Mouse (Mus musculus) heart, postnatal 10 days (tissue): ENCODE data around the gene Trmt1. TPM values are rescaled to one million over a fixed set of nuclear protein-coding genes. Genes with fewer than 3 reads are reported as not detected.
A peak's percentile ranks its signal among the peaks of the same experiment; 100 is the strongest.

Experiments
- DNase-seq, 2 experiments: peaks; one replicate each; pipeline ENCODE4 v3.0.0; 2021
- intact Hi-C: fragments of 180-260 bp; cut with DNase I; formaldehyde crosslinking; loops from one replicate; pipeline ENCODE4 v1.15.1; 2025
- total RNA-seq, 2 experiments: library from RNA; stranded (reverse); gene quantifications; 2 replicates each; pipeline ENCODE4 v1.2.3; 2021

Trmt1 gene
- total RNA-seq, 2 experiments from 2014 or later: 40.3 to 40.6 TPM

GRCm38 (mm10) chr8:84705960-84706359, 19.9 kb downstream of the Trmt1 start:
- intact Hi-C loops: no loop called here
- no peak for DNase-seq

GRCm38 (mm10) chr8:84706610-84707266, 20.6 kb downstream of the Trmt1 start:
- intact Hi-C loops: no loop called here
- DNase-seq: peak; percentile 50 to 55

DNA sequence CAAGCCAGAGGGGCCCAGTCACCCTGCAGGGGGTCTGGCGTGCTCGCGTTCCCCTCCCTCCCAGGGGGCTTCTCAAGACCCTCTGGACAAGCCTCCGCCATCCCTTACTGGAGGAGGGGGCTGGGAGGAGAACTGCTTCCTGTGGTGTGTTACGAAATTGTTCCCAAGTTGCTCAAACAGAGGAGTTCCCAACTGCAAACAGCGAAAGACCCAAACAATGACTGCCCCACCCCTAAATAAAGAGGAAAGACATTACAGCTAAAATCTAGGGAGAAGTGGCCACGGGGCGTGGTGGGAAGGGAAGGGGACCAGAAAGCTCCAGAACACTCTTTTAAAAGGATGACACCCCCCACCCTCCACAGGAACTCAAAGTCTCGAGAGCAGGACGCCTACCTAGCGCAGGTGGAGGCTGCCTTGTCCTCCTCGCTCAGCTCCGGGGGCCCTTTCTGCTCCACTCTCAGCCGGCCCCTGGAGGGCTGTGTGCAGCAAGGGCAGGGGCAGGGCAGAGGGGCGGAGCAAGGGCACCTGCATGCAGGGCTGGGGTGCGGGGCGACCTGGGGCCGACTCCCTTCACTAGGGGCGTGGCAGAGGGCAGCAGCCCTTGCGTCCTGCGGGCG, 21.3 kb downstream of the Trmt1 start:
- intact Hi-C loops: no loop called here
- peak; percentile 50 to 51 for DNase-seq

DNA sequence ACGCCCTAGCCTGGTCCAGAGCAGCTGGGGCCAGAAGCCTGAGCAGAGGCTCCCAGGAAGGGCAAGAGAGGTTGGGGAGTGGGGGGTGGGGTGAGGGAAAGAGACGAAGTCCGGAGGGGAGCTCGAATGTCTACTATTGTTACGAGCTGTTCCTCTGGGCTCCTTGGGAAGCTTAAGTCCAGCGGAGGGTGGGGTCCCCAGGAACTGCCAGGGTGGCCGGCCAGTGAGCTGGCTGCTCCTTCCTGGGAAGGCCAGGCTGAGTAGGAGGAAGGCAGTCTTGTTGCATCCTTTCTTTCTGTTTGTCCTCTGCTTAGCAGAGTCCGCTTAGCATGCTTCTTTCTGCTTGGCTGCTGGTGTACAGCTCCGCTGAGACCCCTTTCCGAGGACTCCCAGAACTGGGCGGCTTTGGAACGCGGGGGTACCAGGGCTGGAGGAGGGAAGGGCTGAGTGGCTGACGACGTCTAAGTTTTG, 22.0 kb downstream of the Trmt1 start:
- intact Hi-C loops: no loop called here
- DNase-seq: peak; percentile 51 to 53

DNA sequence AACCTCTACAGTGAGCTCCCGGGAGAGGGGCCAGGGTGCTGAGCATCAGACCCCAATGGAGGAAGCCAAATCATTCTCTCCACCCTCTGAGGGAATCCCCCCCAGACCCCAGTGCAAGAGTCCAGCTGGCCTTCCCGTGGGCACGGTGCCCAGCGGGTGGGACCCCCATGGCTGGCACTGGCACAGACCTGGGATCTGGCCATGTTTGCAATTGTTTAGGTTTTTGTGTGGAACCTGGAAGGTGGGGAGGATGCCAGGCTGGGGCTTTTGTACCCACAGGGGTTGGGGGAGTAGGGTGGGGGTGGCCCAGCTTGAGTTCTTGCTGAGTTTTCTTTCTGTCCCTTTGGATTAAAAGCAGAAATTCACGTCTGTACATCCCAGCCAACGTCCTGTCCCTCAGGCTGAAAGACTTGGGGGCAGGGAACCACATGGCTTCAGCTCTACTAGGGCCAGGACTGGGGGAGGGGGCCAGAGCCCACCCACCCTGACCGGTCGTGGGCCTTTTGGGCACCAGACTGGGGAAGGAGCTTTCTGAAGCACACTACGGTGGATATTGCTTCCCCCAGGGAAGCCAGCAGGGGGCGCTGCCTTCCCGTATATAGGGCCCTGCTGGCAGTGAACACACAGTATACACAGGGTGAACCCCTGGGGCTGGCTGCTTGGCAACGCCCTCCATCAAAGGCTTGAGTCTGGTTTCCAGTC, 22.8 kb downstream of the Trmt1 start:
- peak; percentile 90 to 91 for DNase-seq
- intact Hi-C loops: loop anchor here (1.0 kb wide), 3 partner anchors 28 to 106 kb away; no protein-coding TSS in a partner anchor

DNA sequence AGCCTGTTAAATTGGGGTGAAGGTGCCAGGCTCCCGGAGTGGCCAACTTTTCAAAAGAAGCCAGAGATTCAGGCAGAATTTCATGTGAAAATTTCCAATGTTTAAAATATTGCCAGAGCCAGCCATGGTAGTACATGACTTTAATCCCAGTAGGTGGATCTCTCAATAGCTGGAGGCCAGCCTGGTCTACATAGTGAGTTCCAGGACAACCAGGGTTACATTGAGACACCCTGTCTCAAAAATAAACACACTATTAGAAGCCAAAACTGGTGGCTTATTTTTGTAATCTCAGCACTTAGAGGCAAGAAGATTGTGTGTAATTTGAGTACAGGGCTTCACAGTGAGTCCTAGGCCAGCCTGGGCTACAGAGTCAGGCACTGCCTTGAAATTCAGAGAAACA, 23.8 kb downstream of the Trmt1 start:
- intact Hi-C loops: loop anchor here (1.0 kb wide), 3 partner anchors 27 to 105 kb away; no protein-coding TSS in a partner anchor
- no peak for DNase-seq

GRCm38 (mm10) chr8:84711312-84711711, 25.2 kb downstream of the Trmt1 start:
- intact Hi-C loops: no loop called here
- peak in 1 of 2 experiments; percentile 11 for DNase-seq

DNA sequence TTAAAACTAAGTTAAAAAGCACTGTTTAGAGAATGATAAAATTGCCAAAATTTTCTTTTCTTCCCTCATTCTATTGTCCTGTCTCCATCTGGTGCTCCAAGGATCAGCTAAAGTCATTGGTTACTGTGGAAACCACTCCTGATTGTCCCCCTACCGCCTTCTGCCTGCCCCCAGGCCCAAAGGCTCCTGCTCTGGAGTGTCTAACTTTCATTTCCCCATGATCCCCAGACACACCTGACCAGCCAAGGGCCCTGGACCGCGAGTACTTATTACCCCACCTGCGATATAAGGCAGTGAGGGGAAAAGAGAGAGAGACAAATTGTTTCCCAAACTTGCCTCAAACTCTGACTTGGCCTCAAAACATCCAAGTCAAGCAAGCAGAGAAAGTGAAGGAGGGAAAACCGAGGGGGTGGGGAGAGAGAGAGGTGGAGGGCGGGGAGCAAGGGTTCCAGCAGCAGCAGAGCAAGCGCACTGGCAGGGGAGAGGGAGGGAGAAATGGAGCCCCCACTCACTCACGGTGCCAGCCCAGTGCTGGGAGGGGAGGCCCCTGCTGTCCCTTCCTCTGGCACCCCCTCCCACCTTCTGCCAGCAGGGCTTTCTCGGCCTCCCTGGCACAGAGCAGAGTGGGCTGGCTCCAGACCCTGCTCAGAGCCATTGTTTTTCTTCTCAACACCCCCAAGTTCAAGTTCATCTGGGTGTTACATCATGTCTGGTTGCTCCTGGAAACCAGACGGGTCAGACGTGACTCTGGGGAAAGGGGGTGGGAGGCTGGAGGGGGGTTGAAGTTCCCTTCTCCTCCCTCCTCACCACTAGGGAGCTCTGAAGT, 26.0 kb downstream of the Trmt1 start:
- intact Hi-C loops: no loop called here
- peak; percentile 77 to 80 for DNase-seq

DNA sequence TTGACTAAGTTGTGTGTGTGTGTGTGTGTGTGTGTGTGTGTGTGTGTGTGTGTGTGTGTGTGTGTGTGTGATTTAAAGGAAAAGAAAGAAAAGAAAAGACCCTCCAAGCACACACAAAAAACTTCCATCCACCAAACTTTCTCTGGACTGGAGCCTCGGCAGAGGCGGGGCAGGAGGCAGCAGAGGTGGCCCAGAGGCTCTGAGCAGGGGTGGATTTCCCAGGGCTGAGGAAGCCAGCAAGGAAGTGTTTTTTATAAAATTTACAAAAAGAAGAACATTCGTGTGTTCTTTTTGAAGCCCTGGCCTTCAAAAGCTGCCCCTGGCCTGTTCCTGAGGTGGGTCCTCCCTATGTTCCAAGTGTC, 26.6 kb downstream of the Trmt1 start:
- peak; percentile 66 to 68 for DNase-seq
- intact Hi-C loops: no loop called here

DNA sequence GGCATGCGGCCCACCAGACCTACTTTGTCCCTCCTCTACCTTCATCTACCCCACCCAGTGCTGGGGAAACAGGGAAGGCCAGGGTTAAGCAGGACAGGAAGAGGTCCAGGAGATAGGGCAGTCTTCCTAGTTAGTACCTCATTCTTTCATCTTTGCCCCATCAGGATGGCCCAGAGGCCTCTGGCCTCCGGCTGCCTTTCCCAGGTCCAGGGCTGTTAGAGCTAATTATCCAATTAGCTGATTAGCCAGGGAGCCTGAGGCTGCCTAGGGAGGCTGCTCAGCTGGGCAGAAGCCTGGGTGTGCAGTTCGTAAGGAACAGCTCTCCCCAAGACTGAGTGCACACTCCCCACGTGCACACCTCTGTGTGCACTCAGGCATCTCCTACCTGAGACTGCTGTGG, 27.3 kb downstream of the Trmt1 start:
- DNase-seq: no peak
- intact Hi-C loops: no loop called here

DNA sequence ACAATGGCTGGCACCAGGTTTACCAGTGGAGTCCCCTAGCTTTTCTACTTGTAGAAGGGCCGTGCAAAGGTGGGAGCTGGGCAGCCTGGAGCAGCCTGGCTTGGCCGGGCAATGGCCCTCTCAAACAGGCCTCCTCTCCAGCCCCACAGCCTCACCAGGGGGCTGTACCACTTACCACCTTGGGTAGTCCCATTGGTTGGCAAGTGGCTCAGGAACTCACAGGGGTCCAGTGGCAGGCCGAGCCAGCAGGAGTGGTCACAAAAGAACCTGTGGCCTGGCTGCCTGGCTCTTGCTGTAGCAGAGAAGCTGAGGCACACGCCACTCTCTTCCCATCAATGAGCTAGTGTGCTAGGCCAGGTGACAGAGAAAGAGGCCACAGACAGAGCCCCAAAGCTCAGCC, 28.1 kb downstream of the Trmt1 start:
- intact Hi-C loops: no loop called here

GRCm38 (mm10) chr8:84715893-84716468, 29.9 kb downstream of the Trmt1 start:
- intact Hi-C loops: no loop called here

More for the DNA sequence above, 28.1 kb downstream of the Trmt1 start:
- DNase-seq: no peak

DNA sequence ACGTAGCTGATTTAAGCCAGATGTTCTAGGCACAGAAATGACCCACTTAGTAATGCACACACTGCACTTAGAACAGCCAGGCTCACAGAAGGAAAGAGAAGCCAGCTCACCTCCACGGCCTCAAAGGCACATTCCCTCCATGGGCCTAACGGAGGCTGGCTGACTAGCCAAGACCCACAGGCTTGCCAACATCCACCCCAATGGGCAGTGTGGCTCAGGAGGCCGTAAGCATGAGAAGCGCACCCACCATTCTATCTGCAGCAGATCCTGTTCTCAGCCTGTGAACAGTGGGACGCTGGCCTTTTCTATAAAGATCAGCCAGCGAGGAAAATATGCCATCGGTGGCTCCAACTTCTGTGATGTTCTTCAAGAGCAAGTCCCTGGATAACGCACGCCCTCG, 30.7 kb downstream of the Trmt1 start:
- DNase-seq: no peak
- intact Hi-C loops: no loop called here

More at GRCm38 (mm10) chr8:84715893-84716468, 29.9 kb downstream of the Trmt1 start:
- DNase-seq: no peak

GRCm38 (mm10) chr8:84718476-84718875, 32.4 kb downstream of the Trmt1 start:
- DNase-seq: no peak
- intact Hi-C loops: no loop called here

GRCm38 (mm10) chr8:84718959-84719690, 33.0 kb downstream of the Trmt1 start:
- intact Hi-C loops: no loop called here
- no peak for DNase-seq

- intact Hi-C loops: no loop called here
- no peak for DNase-seq
Observed at GRCm38 (mm10) chr8:84722530-84722849, 36.4 kb downstream of the Trmt1 start.

DNA sequence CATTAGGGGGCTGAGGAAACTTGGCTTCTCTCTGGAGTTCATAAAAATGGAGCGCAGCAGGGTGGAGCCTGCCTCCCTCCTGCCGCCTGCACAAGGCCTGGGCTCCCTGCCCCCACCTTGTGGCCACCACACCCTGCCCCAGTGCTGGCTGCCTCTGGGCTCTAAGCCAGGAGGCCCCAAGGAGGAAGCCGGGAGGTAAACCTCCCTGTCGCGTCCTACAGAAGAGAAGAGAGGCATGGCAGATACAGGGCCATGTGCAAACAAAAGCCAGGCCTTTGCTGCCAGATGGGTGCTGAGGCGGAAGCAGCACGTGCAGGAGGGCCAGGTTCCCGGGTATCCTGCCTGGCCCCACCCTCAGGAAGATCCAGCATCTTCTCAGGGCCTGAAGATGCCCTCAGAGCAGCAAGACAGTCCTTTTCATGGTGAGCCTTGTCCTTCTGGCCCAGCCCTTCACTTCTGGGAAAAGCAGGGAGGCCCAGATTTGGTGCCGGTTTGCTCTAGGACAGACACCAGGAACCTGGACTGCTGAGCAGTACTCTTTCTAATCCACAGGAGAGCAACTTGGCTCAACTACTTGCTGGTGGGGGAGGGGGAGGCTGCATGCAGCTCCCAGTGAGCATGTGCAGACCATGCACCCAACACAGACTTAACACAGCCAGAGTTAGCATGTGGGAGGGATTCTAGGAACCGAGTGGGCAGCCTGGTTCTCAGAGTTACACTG, 36.9 kb downstream of the Trmt1 start, which contains the start of gene G430095P16Rik:
Gene G430095P16Rik (plus strand): TSS at position 158 of the 721 bp plus-strand sequence.
- DNase-seq: peak; percentile 82 to 88
- intact Hi-C loops: no loop called here

DNA sequence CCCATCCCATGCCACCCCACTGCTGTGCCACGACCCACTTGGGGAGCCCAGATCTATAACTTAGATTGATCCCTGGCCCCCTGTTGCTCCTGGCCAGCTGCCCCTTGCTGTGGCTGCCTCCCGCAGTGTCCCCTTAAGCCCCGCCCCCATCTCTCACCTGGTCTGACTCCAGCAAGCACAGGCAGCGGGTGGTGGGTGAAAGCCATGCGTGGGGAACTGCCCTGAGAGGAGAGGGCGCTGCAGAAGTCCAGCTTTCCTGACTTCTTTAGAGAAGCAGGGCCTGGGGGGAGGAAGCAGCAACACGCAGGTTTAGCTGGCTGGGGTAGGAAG, 37.4 kb downstream of the Trmt1 start:
- intact Hi-C loops: no loop called here
- DNase-seq: no peak

DNA sequence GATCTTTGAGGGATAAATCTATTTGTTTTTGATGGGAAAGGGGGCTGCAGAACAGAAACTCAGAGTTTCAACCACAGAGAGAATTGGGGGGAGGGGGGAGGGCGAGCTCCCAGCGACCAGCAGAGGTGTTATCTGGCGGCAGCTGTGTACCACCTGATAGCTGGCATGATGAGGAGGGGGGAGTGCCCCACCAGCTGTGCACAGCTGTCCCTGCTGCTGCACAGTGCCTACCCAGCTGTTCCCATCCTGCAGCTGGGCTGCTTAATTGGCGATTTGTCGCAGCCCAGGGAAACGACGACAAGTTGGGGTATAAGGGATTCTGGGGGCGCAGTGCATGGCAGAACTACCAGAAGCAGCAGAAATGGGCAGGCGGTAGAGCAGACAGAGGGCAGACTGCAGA, 38.6 kb downstream of the Trmt1 start:
- intact Hi-C loops: no loop called here
- DNase-seq: no peak
